Mouse (Mus musculus) embryonic facial prominence, embryonic 11.5 days (tissue): ENCODE data around the gene Olfr539. TPM values are rescaled to one million over a fixed set of nuclear protein-coding genes. Genes with fewer than 3 reads are reported as not detected.

Experiments
- ATAC-seq: fragments of 200-750 bp; cut with Nextera tagmentation; replicated peaks from 2 replicates; pipeline ENCODE4 v1.8.0; 2017; ENCODE audit warnings: low read depth; ENCODE audit not compliant: insufficient number of reproducible peaks, low FRiP score, low TSS enrichment
- DNase-seq: peaks from one replicate; pipeline ENCODE4 v3.0.0-alpha.2; 2015; ENCODE audit warnings: low spot score
- H3K27ac ChIP-seq: fragments of 300-500 bp; sonication (generic); replicated peaks from 2 replicates; pipeline ENCODE4 v1.5.1; 2014; ENCODE audit warnings: mild to moderate bottlenecking, low read depth, low read length, control low read depth
- H3K27me3 ChIP-seq: fragments of 300-500 bp; sonication (generic); 2 replicates; pipeline ENCODE4 v1.6.1; 2014; ENCODE audit warnings: mild to moderate bottlenecking, low read length, moderate library complexity, mixed read lengths; ENCODE audit not compliant: control insufficient read depth, insufficient read depth
- H3K36me3 ChIP-seq: fragments of 300-500 bp; sonication (generic); replicated peaks from 2 replicates; pipeline ENCODE4 v1.6.1; 2014; ENCODE audit warnings: low read depth, mild to moderate bottlenecking, low read length, moderate library complexity, mixed read lengths; ENCODE audit not compliant: control insufficient read depth, insufficient read depth
- H3K4me1 ChIP-seq: fragments of 300-500 bp; sonication (generic); 2 replicates; pipeline ENCODE4 v1.6.1; 2014; ENCODE audit warnings: low read length, mixed read lengths; ENCODE audit not compliant: control insufficient read depth, insufficient read depth
- H3K4me2 ChIP-seq: fragments of 300-500 bp; sonication (generic); 2 replicates; pipeline ENCODE4 v1.6.1; 2014; ENCODE audit warnings: low read depth, mild to moderate bottlenecking, control low read depth, low read length, moderate library complexity
- H3K4me3 ChIP-seq: fragments of 300-500 bp; sonication (generic); 2 replicates; pipeline ENCODE4 v1.5.1; 2014; ENCODE audit warnings: low read depth, low read length, control low read depth
- H3K9ac ChIP-seq: fragments of 300-500 bp; sonication (generic); replicated peaks from 2 replicates; pipeline ENCODE4 v1.6.1; 2014; ENCODE audit warnings: mild to moderate bottlenecking, control low read depth, low read length
- H3K9me3 ChIP-seq: fragments of 300-500 bp; sonication (generic); replicated peaks from 2 replicates; pipeline ENCODE4 v1.6.1; 2016; ENCODE audit warnings: mild to moderate bottlenecking, low read length, inconsistent platforms, mixed read lengths; ENCODE audit not compliant: control insufficient read depth
- WGBS: fragments of 180-500 bp; shearing (Covaris S2); extraction: QIAGEN DNeasy Blood & Tissue Kit; methylation state at CpG from one replicate; pipeline ENCODE4 v1.1.7; 2014; 5-methylcytosine and 5-hydroxymethylcytosine counted together
- polyA plus RNA-seq: library from polyadenylated mRNA; unstranded; fragments of >200 nt; fragmentation: Nextera tagmentation; extraction: Ambion mirVana; gene quantifications from 2 replicates; pipeline ENCODE4 v1.2.1, GENCODE M21; 2014

Olfr539 gene
- polyA plus RNA-seq, 1 experiment from 2014 or later = not detected

- ATAC-seq = no peak
- H3K27ac ChIP-seq = no peak within 1 kb of the TSS
- H3K9ac ChIP-seq = no peak within 1 kb of the TSS
- no peaks in the 10 kb centered on the region for H3K9me3 ChIP-seq
- no peaks in the 10 kb centered on the region for H3K36me3 ChIP-seq
- DNase-seq = no peak
- no peak within 1 kb of the TSS for H3K4me2 ChIP-seq
- H3K27me3 ChIP-seq = no peaks in the 10 kb centered on the region
- H3K4me1 ChIP-seq = no peaks in the 10 kb centered on the region
- no peak within 1 kb of the TSS for H3K4me3 ChIP-seq
Observed at GRCm38 (mm10) chr7:140696967-140697366, 37.2 kb downstream of the Olfr539 start, which contains the start of gene Olfr541. Gene Olfr541 (plus strand): TSS chr7:140697267.

GRCm38 (mm10) chr7:140706348-140706747 is 46.6 kb downstream of the Olfr539 start:
- DNase-seq (no peak), ATAC-seq (no peak)
- H3K4me1 ChIP-seq = no peaks in the 10 kb centered on the region
- WGBS = 41% methylated on average over 2 of the region's 2 CpGs
- H3K36me3 ChIP-seq = no peaks in the 10 kb centered on the region
- no peaks in the 10 kb centered on the region for H3K27me3 ChIP-seq
- no peak overlapping the region for H3K27ac ChIP-seq
- no peak overlapping the region for H3K4me2 ChIP-seq
- no peaks in the 10 kb centered on the region for H3K9me3 ChIP-seq
- no peak overlapping the region for H3K4me3 ChIP-seq
- H3K9ac ChIP-seq = no peak overlapping the region

- Histone ChIP-seq H3K9me3 (no peaks in the 10 kb centered on the region), H3K4me2 (no peak overlapping the region), H3K36me3 (no peaks in the 10 kb centered on the region), H3K27me3 (no peaks in the 10 kb centered on the region), H3K4me3 (no peak overlapping the region), H3K4me1 (no peaks in the 10 kb centered on the region), H3K27ac (no peak overlapping the region), H3K9ac (no peak overlapping the region)
- 84% methylated on average over 6 of the region's 6 CpGs for WGBS
- DNase-seq = no peak
- ATAC-seq = no peak
Observed at GRCm38 (mm10) chr7:140707536-140708284, 48.0 kb downstream of the Olfr539 start.

GRCm38 (mm10) chr7:140717155-140718055 is 57.7 kb downstream of the Olfr539 start:
- no peaks in the 10 kb centered on the region for H3K4me1 ChIP-seq
- 82% methylated on average over 7 of the region's 7 CpGs for WGBS
- H3K9ac ChIP-seq = no peak overlapping the region
- H3K4me2 ChIP-seq = no peak overlapping the region
- H3K27me3 ChIP-seq = no peaks in the 10 kb centered on the region
- H3K27ac ChIP-seq = no peak overlapping the region
- no peaks in the 10 kb centered on the region for H3K9me3 ChIP-seq
- H3K4me3 ChIP-seq = no peak overlapping the region
- no peaks in the 10 kb centered on the region for H3K36me3 ChIP-seq
- no peak for ATAC-seq
- DNase-seq = no peak

- Histone ChIP-seq H3K9me3 (no peaks in the 10 kb centered on the region), H3K4me2 (no peak overlapping the region), H3K4me3 (no peak overlapping the region), H3K36me3 (no peaks in the 10 kb centered on the region), H3K9ac (no peak overlapping the region), H3K4me1 (no peaks in the 10 kb centered on the region), H3K27me3 (no peaks in the 10 kb centered on the region), H3K27ac (no peak overlapping the region)
- no peak for DNase-seq
- 75% methylated on average over 6 of the region's 6 CpGs for WGBS
- no peak for ATAC-seq
Observed at GRCm38 (mm10) chr7:140721095-140721494, 61.4 kb downstream of the Olfr539 start.

GRCm38 (mm10) chr7:140725558-140725957 is 65.8 kb downstream of the Olfr539 start:
- H3K27ac ChIP-seq = no peak overlapping the region
- H3K4me1 ChIP-seq = no peaks in the 10 kb centered on the region
- no peak overlapping the region for H3K4me3 ChIP-seq
- no peak overlapping the region for H3K9ac ChIP-seq
- H3K4me2 ChIP-seq = no peak overlapping the region
- ATAC-seq = no peak
- H3K36me3 ChIP-seq = no peaks in the 10 kb centered on the region
- no peaks in the 10 kb centered on the region for H3K9me3 ChIP-seq
- no peaks in the 10 kb centered on the region for H3K27me3 ChIP-seq
- DNase-seq = no peak

Other genes starting within 250 kb of the Olfr539 start
- gene Olfr532, start 238.3 kb upstream of the Olfr539 start, polyA plus RNA-seq = not detected in 2 replicates
- not detected in 2 replicates for gene Olfr533, start 196.6 kb upstream of the Olfr539 start, polyA plus RNA-seq
- gene Olfr535, start 175.7 kb upstream of the Olfr539 start, polyA plus RNA-seq = not detected in 2 replicates
- 0.13 TPM in 1 of 2 replicates, not detected in the other for gene Olfr536, start 152.5 kb upstream of the Olfr539 start, polyA plus RNA-seq
- not detected in 2 replicates for gene Olfr538, start 92.0 kb upstream of the Olfr539 start, polyA plus RNA-seq
- gene Olfr46, start 58.7 kb upstream of the Olfr539 start, polyA plus RNA-seq = not detected in 2 replicates
- gene Olfr61, start 31.0 kb upstream of the Olfr539 start, polyA plus RNA-seq = not detected in 2 replicates
- gene Olfr53, start 13.5 kb upstream of the Olfr539 start, polyA plus RNA-seq = not detected in 2 replicates
- gene Olfr45, start 22.0 kb downstream of the Olfr539 start, polyA plus RNA-seq = not detected in 2 replicates
- gene Olfr541, start 37.3 kb downstream of the Olfr539 start, polyA plus RNA-seq = not detected in 2 replicates
- gene Cyp2e1, start 103.8 kb downstream of the Olfr539 start, polyA plus RNA-seq = not detected in 2 replicates
- 0.14 and 0.38 TPM in 2 replicates for gene Syce1, start 127.9 kb downstream of the Olfr539 start, polyA plus RNA-seq
- gene Zfp941, start 162.2 kb downstream of the Olfr539 start, polyA plus RNA-seq = 3.5 and 3.6 TPM in 2 replicates
- 1.1 and 1.3 TPM in 2 replicates for gene Urah, start 175.1 kb downstream of the Olfr539 start, polyA plus RNA-seq
- not detected in 2 replicates for gene Scgb1c1, start 185.6 kb downstream of the Olfr539 start, polyA plus RNA-seq
- gene Odf3, start 187.9 kb downstream of the Olfr539 start, polyA plus RNA-seq = not detected in 2 replicates
- gene Gm45785, start 196.4 kb downstream of the Olfr539 start, polyA plus RNA-seq = not detected in 2 replicates
- gene Ric8a, start 197.0 kb downstream of the Olfr539 start, polyA plus RNA-seq = 56.7 and 58.3 TPM in 2 replicates
- 22.9 and 31.8 TPM in 2 replicates for gene Bet1l, start 197.6 kb downstream of the Olfr539 start, polyA plus RNA-seq
- gene Psmd13, start 222.0 kb downstream of the Olfr539 start, polyA plus RNA-seq = 185 and 195 TPM in 2 replicates
- gene Sirt3, start 222.4 kb downstream of the Olfr539 start, polyA plus RNA-seq = 17.1 and 19.3 TPM in 2 replicates
- not detected in 2 replicates for gene Cox8b, start 240.5 kb downstream of the Olfr539 start, polyA plus RNA-seq